Mouse (Mus musculus) heart, embryonic 13.5 days (tissue): ENCODE measurements around the gene Mxd4. TPM values are rescaled to one million over a fixed set of nuclear protein-coding genes. Genes with fewer than 3 reads are reported as not detected.
A peak's percentile ranks its signal among the peaks of the same experiment; 100 is the strongest.

Experiments used
- ATAC-seq: fragments of 200-750 bp; cut with Nextera tagmentation; 2 replicates; pipeline ENCODE4 v1.8.0; 2017; ENCODE audit warnings: moderate TSS enrichment; ENCODE audit not compliant: insufficient number of reproducible peaks, low FRiP score, low TSS enrichment; ENCODE audit errors: extremely low read depth
- H3K27ac ChIP-seq: fragments of 300-500 bp; sonication (generic); replicated peaks from 2 replicates; pipeline ENCODE4 v1.5.1; 2015; ENCODE audit warnings: moderate library complexity, mild to moderate bottlenecking, inconsistent platforms
- H3K27me3 ChIP-seq: fragments of 300-500 bp; sonication (generic); replicated peaks from 2 replicates; pipeline ENCODE4 v1.6.1; 2015; ENCODE audit warnings: mild to moderate bottlenecking, inconsistent platforms
- H3K36me3 ChIP-seq: fragments of 300-500 bp; sonication (generic); 2 replicates; pipeline ENCODE4 v1.6.1; 2015; ENCODE audit warnings: mild to moderate bottlenecking, inconsistent platforms
- H3K4me1 ChIP-seq: fragments of 300-500 bp; sonication (generic); 2 replicates; pipeline ENCODE4 v1.6.1; 2015; ENCODE audit warnings: inconsistent platforms
- H3K4me2 ChIP-seq: fragments of 300-500 bp; sonication (generic); 2 replicates; pipeline ENCODE4 v1.6.1; 2015; ENCODE audit warnings: inconsistent platforms, mild to moderate bottlenecking, moderate library complexity
- H3K4me3 ChIP-seq: fragments of 300-500 bp; sonication (generic); 2 replicates; pipeline ENCODE4 v1.5.1; 2015; ENCODE audit warnings: moderate library complexity, mild to moderate bottlenecking, inconsistent platforms
- H3K9ac ChIP-seq: fragments of 300-500 bp; sonication (generic); 2 replicates; pipeline ENCODE4 v1.6.1; 2015; ENCODE audit warnings: inconsistent platforms, mild to moderate bottlenecking, moderate library complexity
- H3K9me3 ChIP-seq: fragments of 300-500 bp; sonication (generic); 2 replicates; pipeline ENCODE4 v1.6.1; 2016; ENCODE audit warnings: inconsistent platforms
- WGBS: fragments of 180-500 bp; shearing (Covaris S2); methylation state at CpG from one replicate; pipeline ENCODE4 v1.1.7; 2015; ENCODE audit warnings: mixed read lengths; 5-methylcytosine and 5-hydroxymethylcytosine counted together
- polyA plus RNA-seq: library from polyadenylated mRNA; unstranded; fragments of >200 nt; fragmentation: Nextera tagmentation; extraction: Ambion mirVana; gene quantifications from 2 replicates; pipeline ENCODE4 v1.2.1, GENCODE M21; 2015

Gene Mxd4
- polyA plus RNA-seq, 1 experiment from 2014 or later = 23.6 TPM

GRCm38 (mm10) chr5:34218672-34219071, 31.2 kb upstream of the Mxd4 start:
- Histone ChIP-seq H3K4me3 (no peak overlapping the region), H3K9ac (no peak overlapping the region), H3K9me3 (no peaks in the 10 kb centered on the region), H3K36me3 (no peaks in the 10 kb centered on the region), H3K27me3 (peaks cover 50% of the 10 kb centered on the region), H3K27ac (no peak overlapping the region), H3K4me2 (no peak overlapping the region), H3K4me1 (peaks cover 41% of the 10 kb centered on the region)
- 63% methylated on average over 5 of the region's 5 CpGs for WGBS
- no peak for ATAC-seq

DNA sequence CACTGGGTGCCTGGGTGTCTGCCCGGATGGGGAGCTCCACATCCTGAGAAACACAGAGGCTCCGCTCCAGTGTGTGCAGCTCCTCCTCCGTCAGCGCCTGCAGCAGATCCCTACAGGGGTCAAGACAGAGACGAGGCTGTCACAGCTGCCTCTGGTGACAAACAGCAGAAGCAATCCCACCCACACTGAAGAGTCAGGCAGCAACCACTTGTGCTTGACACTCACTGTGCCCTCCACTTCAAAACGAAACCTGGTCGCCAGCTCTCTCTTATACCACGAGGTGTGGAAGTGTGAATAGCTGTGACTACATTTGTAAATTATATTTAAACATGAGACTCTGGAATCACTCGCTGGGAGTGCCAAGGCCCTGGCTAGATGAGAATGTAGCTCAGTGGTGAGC, 30.2 kb upstream of the Mxd4 start:
- Histone ChIP-seq H3K4me2 (peak overlapping the region; percentile 51), H3K36me3 (no peaks in the 10 kb centered on the region), H3K4me3 (no peak overlapping the region), H3K27me3 (peaks cover 42% of the 10 kb centered on the region), H3K27ac (peak overlapping the region; percentile 66), H3K9me3 (no peaks in the 10 kb centered on the region), H3K4me1 (peaks cover 46% of the 10 kb centered on the region), H3K9ac (no peak overlapping the region)
- ATAC-seq = peak; percentile 72; the same call in 1 of the 2 replicates
- WGBS = 17% methylated on average over 9 of the region's 9 CpGs

GRCm38 (mm10) chr5:34216025-34216424, 28.5 kb upstream of the Mxd4 start:
- Histone ChIP-seq H3K4me2 (no peak overlapping the region), H3K4me1 (peaks cover 46% of the 10 kb centered on the region), H3K9ac (no peak overlapping the region), H3K36me3 (no peaks in the 10 kb centered on the region), H3K4me3 (no peak overlapping the region), H3K27ac (no peak overlapping the region), H3K9me3 (no peaks in the 10 kb centered on the region), H3K27me3 (peaks cover 33% of the 10 kb centered on the region)
- WGBS = 85% methylated on average over 7 of the region's 7 CpGs
- no peak for ATAC-seq

DNA sequence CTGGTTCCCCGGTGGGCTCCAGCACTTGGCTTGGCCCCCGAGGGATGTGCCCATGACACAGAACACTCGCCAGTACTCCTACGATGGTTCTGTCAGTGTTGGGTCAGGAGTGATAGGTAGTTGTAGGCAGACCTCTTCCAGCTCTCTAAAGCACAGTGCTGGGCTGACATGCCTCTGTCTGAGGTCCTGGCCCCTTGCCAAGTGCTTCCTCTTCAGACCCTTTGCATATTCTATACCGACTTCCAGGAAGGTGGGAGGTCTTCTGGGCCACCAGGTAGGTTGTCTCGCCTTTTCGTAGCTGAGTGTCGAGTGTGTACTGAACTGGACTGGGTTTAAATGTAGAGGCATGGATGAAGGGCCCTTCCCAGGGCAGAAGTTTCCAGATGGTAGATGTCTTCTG, 26.1 kb upstream of the Mxd4 start:
- Histone ChIP-seq H3K4me1 (peaks cover 39% of the 10 kb centered on the region), H3K4me2 (peak overlapping the region; percentile 18), H3K9ac (no peak overlapping the region), H3K27me3 (peaks cover 26% of the 10 kb centered on the region), H3K4me3 (no peak overlapping the region), H3K9me3 (no peaks in the 10 kb centered on the region), H3K36me3 (no peaks in the 10 kb centered on the region), H3K27ac (no peak overlapping the region)
- ATAC-seq = no peak
- WGBS = 39% methylated on average over 8 of the region's 8 CpGs

GRCm38 (mm10) chr5:34210279-34210678, 22.8 kb upstream of the Mxd4 start:
- peaks cover 9% of the 10 kb centered on the region for H3K27me3 ChIP-seq
- no peak overlapping the region for H3K4me2 ChIP-seq
- no peaks in the 10 kb centered on the region for H3K9me3 ChIP-seq
- no peak overlapping the region for H3K4me3 ChIP-seq
- peaks cover 26% of the 10 kb centered on the region for H3K4me1 ChIP-seq
- H3K27ac ChIP-seq = no peak overlapping the region
- H3K9ac ChIP-seq = no peak overlapping the region
- no peak for ATAC-seq
- no peaks in the 10 kb centered on the region for H3K36me3 ChIP-seq
- 5% methylated on average over 1 of the region's 1 CpGs for WGBS

GRCm38 (mm10) chr5:34207503-34207902, 20.0 kb upstream of the Mxd4 start:
- 45% methylated on average over 3 of the region's 3 CpGs for WGBS
- Histone ChIP-seq H3K9me3 (no peaks in the 10 kb centered on the region), H3K27ac (no peak overlapping the region), H3K4me3 (no peak overlapping the region), H3K9ac (no peak overlapping the region), H3K36me3 (no peaks in the 10 kb centered on the region), H3K4me1 (peaks cover 11% of the 10 kb centered on the region), H3K4me2 (no peak overlapping the region), H3K27me3 (no peaks in the 10 kb centered on the region)
- ATAC-seq = no peak

GRCm38 (mm10) chr5:34205788-34206187, 18.3 kb upstream of the Mxd4 start:
- H3K4me2 ChIP-seq = no peak overlapping the region
- H3K4me1 ChIP-seq = peaks cover 27% of the 10 kb centered on the region
- no peak overlapping the region for H3K4me3 ChIP-seq
- WGBS = 20% methylated on average over 2 of the region's 2 CpGs
- H3K27me3 ChIP-seq = no peaks in the 10 kb centered on the region
- no peak for ATAC-seq
- H3K36me3 ChIP-seq = no peaks in the 10 kb centered on the region
- no peak overlapping the region for H3K27ac ChIP-seq
- H3K9me3 ChIP-seq = no peaks in the 10 kb centered on the region
- no peak overlapping the region for H3K9ac ChIP-seq

- H3K9me3 ChIP-seq = no peaks in the 10 kb centered on the region
These were observed 17.4 kb upstream of the Mxd4 start for GRCm38 (mm10) chr5:34204911-34205310.

GRCm38 (mm10) chr5:34202006-34202405, 14.5 kb upstream of the Mxd4 start:
- 40% methylated on average over 4 of the region's 4 CpGs for WGBS
- 0 out of 2 replicates have a peak overlapping the region, but pooled peaks have one; percentile 6 for H3K27ac ChIP-seq
- no peak overlapping the region for H3K4me2 ChIP-seq
- no peak overlapping the region for H3K4me3 ChIP-seq
- no peak overlapping the region for H3K9ac ChIP-seq
- no peak for ATAC-seq
- no peaks in the 10 kb centered on the region for H3K9me3 ChIP-seq
- H3K4me1 ChIP-seq = peaks cover 28% of the 10 kb centered on the region
- no peaks in the 10 kb centered on the region for H3K36me3 ChIP-seq
- H3K27me3 ChIP-seq = no peaks in the 10 kb centered on the region

More at GRCm38 (mm10) chr5:34204911-34205310, 17.4 kb upstream of the Mxd4 start:
- 73% methylated on average over 2 of the region's 2 CpGs for WGBS
- Histone ChIP-seq H3K9ac (no peak overlapping the region), H3K36me3 (no peaks in the 10 kb centered on the region), H3K4me2 (no peak overlapping the region), H3K4me3 (no peak overlapping the region), H3K27me3 (no peaks in the 10 kb centered on the region), H3K27ac (no peak overlapping the region), H3K4me1 (peaks cover 28% of the 10 kb centered on the region)
- no peak for ATAC-seq

DNA sequence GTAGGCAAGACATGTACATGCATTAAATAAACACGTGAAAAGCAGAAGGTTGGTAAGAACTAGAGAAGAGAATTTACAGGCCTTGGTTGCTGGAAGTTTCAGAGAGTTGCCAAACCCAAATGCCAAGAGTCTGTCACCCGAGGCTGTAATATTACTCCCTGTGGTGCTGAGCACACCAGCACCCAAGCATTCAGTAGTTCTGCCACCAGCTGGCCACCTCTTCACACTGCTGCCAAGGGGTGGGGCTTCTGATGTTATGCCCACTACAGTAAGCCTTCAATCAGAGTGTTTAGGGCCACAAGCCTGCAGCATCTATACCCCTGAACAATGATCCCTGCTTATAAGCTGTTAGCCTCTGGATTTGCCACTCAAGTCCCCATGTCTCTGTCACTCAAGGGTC, 13.9 kb upstream of the Mxd4 start:
- peak; percentile 10; the same call in 1 of the 2 replicates for ATAC-seq
- H3K27me3 ChIP-seq = no peaks in the 10 kb centered on the region
- 50% methylated on average over 2 of the region's 2 CpGs for WGBS
- no peaks in the 10 kb centered on the region for H3K9me3 ChIP-seq
- H3K4me2 ChIP-seq = no peak overlapping the region
- H3K9ac ChIP-seq = no peak overlapping the region
- H3K4me3 ChIP-seq = no peak overlapping the region
- no peaks in the 10 kb centered on the region for H3K36me3 ChIP-seq
- H3K27ac ChIP-seq = no peak overlapping the region
- peaks cover 26% of the 10 kb centered on the region for H3K4me1 ChIP-seq

DNA sequence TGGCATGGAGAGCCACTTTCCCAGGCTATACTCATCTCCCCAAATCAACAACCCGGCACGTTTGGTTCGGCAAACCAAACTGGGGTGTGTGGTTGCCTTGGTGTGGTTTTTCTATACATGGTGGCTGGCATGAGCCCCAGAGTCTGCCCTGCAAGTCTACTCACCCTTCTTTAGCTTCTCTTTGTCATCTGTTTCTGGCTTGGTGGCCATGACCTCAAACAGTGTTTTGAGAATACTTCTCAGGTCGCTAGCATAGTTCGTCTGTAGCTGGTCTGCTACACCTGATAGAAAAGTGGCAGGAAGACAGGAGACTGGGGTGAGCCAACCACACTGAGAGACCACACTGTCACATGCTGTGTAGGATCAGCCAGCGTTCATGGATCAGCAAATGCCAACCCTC, 11.1 kb upstream of the Mxd4 start:
- Histone ChIP-seq H3K4me2 (no peak overlapping the region), H3K4me3 (no peak overlapping the region), H3K9me3 (no peaks in the 10 kb centered on the region), H3K27ac (no peak overlapping the region), H3K27me3 (no peaks in the 10 kb centered on the region), H3K4me1 (peaks cover 17% of the 10 kb centered on the region), H3K36me3 (no peaks in the 10 kb centered on the region), H3K9ac (no peak overlapping the region)
- no peak for ATAC-seq
- 80% methylated on average over 6 of the region's 6 CpGs for WGBS

- Histone ChIP-seq H3K27ac (no peak overlapping the region), H3K36me3 (no peaks in the 10 kb centered on the region), H3K4me1 (peaks cover 15% of the 10 kb centered on the region), H3K9ac (no peak overlapping the region), H3K4me2 (no peak overlapping the region), H3K4me3 (no peak overlapping the region), H3K9me3 (no peaks in the 10 kb centered on the region), H3K27me3 (no peaks in the 10 kb centered on the region)
- ATAC-seq = no peak
- WGBS = 69% methylated on average over 4 of the region's 4 CpGs
These were observed 9.7 kb upstream of the Mxd4 start for GRCm38 (mm10) chr5:34197243-34197642.
